ENCODE assay signal across 15 mouse cellular contexts in the genomic region with DNA sequence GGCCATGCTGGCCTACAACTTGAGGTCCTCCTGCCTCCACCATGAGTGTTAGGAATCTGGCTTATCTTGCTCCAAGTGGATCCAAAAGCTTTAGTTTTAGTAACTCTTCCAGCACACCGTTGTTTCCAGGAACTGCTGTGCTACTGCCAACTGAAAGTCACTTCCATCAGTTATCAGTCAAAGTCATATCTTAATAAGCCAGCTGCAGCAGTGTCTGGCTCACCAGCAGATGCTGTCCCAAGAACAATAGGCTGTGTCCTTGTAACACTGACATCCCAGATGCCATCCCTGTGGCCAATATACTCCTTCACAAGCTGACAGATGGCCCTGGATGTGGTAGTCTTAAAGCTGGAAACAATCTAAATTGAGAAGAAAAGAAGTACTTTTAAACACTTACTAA. TPM values are rescaled to one million over a fixed set of nuclear protein-coding genes. Genes with fewer than 3 reads are reported as not detected.
A peak's percentile ranks its signal among the peaks of the same experiment; 100 is the strongest.
DNase-seq lines count a peak whose midpoint lies in the region; ATAC-seq and TF ChIP-seq lines count a peak whose summit lies in the region.
"Had no signal": no experiment of that assay in that cellular context is flagged by ENCODE, and none has a peak within 500 bp of the region (broad histone marks: within the 10 kb centered on the region; RNA-seq: fewer than 3 reads in every experiment).

No protein-coding gene starts in this region.

- TF ChIP-seq POLR2A in lung, adult 2 months (IDR thresholded peaks at IDR 0.05; ENCODE audit: borderline replicate concordance, extremely low read depth, low read depth, low read length) = no peak

- TF ChIP-seq CTCF in lung, adult 2 months (IDR thresholded peaks at IDR 0.05; ENCODE audit: insufficient read depth, low read length) = no peak

- no peak overlapping the region for H3K4me2 ChIP-seq in lung, embryonic 16.5 days (ENCODE audit: low read depth, low read length)
- H3K4me2 ChIP-seq: forebrain, embryonic 12.5 days; heart, embryonic 15.5 days; hindbrain, embryonic 14.5 days; limb, embryonic 13.5 days; midbrain, embryonic 11.5 days had no signal

- no peak overlapping the region for H3K27ac ChIP-seq in lung, embryonic 16.5 days (ENCODE audit: low read length)
- H3K27ac ChIP-seq: forebrain, embryonic 12.5 days; hindbrain, embryonic 14.5 days; limb, embryonic 13.5 days had no signal

- ATAC-seq in lung, embryonic 16.5 days (ENCODE audit: low read depth) = peak; percentile 47
- 0 out of 2 replicates have a peak, but pooled peaks have one; percentile 14 for ATAC-seq in erythroid progenitor cell, adult 5-6 weeks (replicated peaks; ENCODE audit: low FRiP score, poor library complexity, severe bottlenecking)
- ATAC-seq: activated CD4-positive, CD25-positive, alpha-beta regulatory T cell, adult 4 months; intestine, embryonic 16.5 days had no signal

- H3K4me3 ChIP-seq in lung, embryonic 16.5 days (ENCODE audit: low read length) = no peak overlapping the region
- no peak overlapping the region for H3K4me3 ChIP-seq in lung, adult 2 months (replicated peaks; ENCODE audit: extremely low read depth, low read depth, low read length)
- H3K4me3 ChIP-seq: forebrain, embryonic 12.5 days; heart, embryonic 15.5 days; limb, embryonic 13.5 days had no signal

- H3K9me3 ChIP-seq in lung, embryonic 16.5 days (ENCODE audit: control insufficient read depth, low read length) = no peaks in the 10 kb centered on the region
- H3K9me3 ChIP-seq: forebrain, embryonic 12.5 days; heart, embryonic 15.5 days; limb, embryonic 13.5 days had no signal

- H3K4me1 ChIP-seq in lung, embryonic 16.5 days (replicated peaks; ENCODE audit: control insufficient read depth, insufficient read depth, low read length) = no peaks in the 10 kb centered on the region
- no peaks in the 10 kb centered on the region; the same call in 1 of the 2 replicates for H3K4me1 ChIP-seq in lung, adult 2 months (ENCODE audit: control insufficient read depth, insufficient read depth, low read length)
- H3K4me1 ChIP-seq: forebrain, embryonic 12.5 days; heart, embryonic 15.5 days; limb, embryonic 13.5 days had no signal

- no peak for DNase-seq in lung, adult 2 months
- DNase-seq in lung, postnatal 10 days = peak; percentile 22
- DNase-seq in frontal cortex, postnatal 25 days (ENCODE audit: low spot score in 2 of 2) = no peak
- DNase-seq in urinary bladder, adult 18-20 months (ENCODE audit: low spot score in 2 of 2) = no peak
- DNase-seq in kidney, postnatal 4 days = no peak
- DNase-seq: cerebellum, adult 11 months had no signal

- no peak overlapping the region for H3K9ac ChIP-seq in lung, embryonic 16.5 days (ENCODE audit: low read length)
- H3K9ac ChIP-seq: forebrain, embryonic 12.5 days; heart, embryonic 15.5 days; hindbrain, embryonic 14.5 days; limb, embryonic 13.5 days had no signal

- no peaks in the 10 kb centered on the region for H3K27me3 ChIP-seq in lung, embryonic 16.5 days (ENCODE audit: control insufficient read depth, insufficient read depth, low read depth, low read length)
- H3K27me3 ChIP-seq: forebrain, embryonic 12.5 days; heart, embryonic 15.5 days; limb, embryonic 13.5 days had no signal

- H3K36me3 ChIP-seq in lung, embryonic 16.5 days (ENCODE audit: control insufficient read depth, insufficient read depth, low read length) = peaks cover 40% of the 10 kb centered on the region

- 52% methylated on average over 1 of the region's 1 CpGs for WGBS in lung, embryonic 16.5 days
- WGBS in lung, adult 2 months = 24% methylated on average over 1 of the region's 1 CpGs

RNA-seq across cellular contexts. Expression of gene Wdr37, which starts 22.4 kb away (rescaled TPM):
- 21.3 and 23.1 TPM in 2 replicates for polyA plus RNA-seq in lung, embryonic 16.5 days (2015; fragmentation: Nextera tagmentation; extraction: Ambion mirVana)
- polyA plus RNA-seq in lung, adult 2 months (2012; rRNA removed) = 13.7 and 22.3 TPM in 2 replicates
- total RNA-seq in erythroid progenitor cell, adult 5-6 weeks (2015; ENCODE audit: low replicate concordance) = 42.5 and 62.9 TPM in 2 replicates
- 36.3 and 43.9 TPM in 2 replicates for total RNA-seq in erythroid progenitor cell, adult 5-6 weeks (2017; ENCODE audit: low replicate concordance)

RNA-seq across cellular contexts. Expression of gene Idi1, which starts 36.0 kb away (rescaled TPM):
- 54.2 and 59.9 TPM in 2 replicates for polyA plus RNA-seq in lung, embryonic 16.5 days (2015; fragmentation: Nextera tagmentation; extraction: Ambion mirVana)
- polyA plus RNA-seq in lung, adult 2 months (2012; rRNA removed) = 14.0 and 26.8 TPM in 2 replicates
- 16.3 and 21.3 TPM in 2 replicates for total RNA-seq in erythroid progenitor cell, adult 5-6 weeks (2015; ENCODE audit: low replicate concordance)
- total RNA-seq in erythroid progenitor cell, adult 5-6 weeks (2017; ENCODE audit: low replicate concordance) = 11.0 and 25.8 TPM in 2 replicates
